Mouse (Mus musculus) heart, embryonic 12.5 days (tissue): Measurements from ENCODE around the gene Bnc1. TPM values are rescaled to one million over a fixed set of nuclear protein-coding genes. Genes with fewer than 3 reads are reported as not detected.
A peak's percentile ranks its signal among the peaks of the same experiment; 100 is the strongest.

Experiments used
- ATAC-seq: fragments of 200-750 bp; cut with Nextera tagmentation; 2 replicates; pipeline ENCODE4 v1.8.0; 2017; ENCODE audit warnings: moderate TSS enrichment, moderate library complexity; ENCODE audit not compliant: insufficient number of reproducible peaks, low FRiP score
- H3K27ac ChIP-seq: fragments of 300-500 bp; sonication (generic); 2 replicates; pipeline ENCODE4 v1.5.1; 2016; ENCODE audit warnings: mild to moderate bottlenecking, moderate library complexity; ENCODE audit not compliant: poor library complexity, severe bottlenecking
- H3K27me3 ChIP-seq: fragments of 300-500 bp; sonication (generic); replicated peaks from 2 replicates; pipeline ENCODE4 v1.6.1; 2016; ENCODE audit warnings: mild to moderate bottlenecking, moderate library complexity
- H3K36me3 ChIP-seq: fragments of 300-500 bp; sonication (generic); 2 replicates; pipeline ENCODE4 v1.6.1; 2016; ENCODE audit warnings: mild to moderate bottlenecking, moderate library complexity
- H3K4me1 ChIP-seq: fragments of 300-500 bp; sonication (generic); replicated peaks from 2 replicates; pipeline ENCODE4 v1.6.1; 2016; ENCODE audit warnings: mild to moderate bottlenecking
- H3K4me2 ChIP-seq: fragments of 300-500 bp; sonication (generic); 2 replicates; pipeline ENCODE4 v1.6.1; 2016; ENCODE audit warnings: mild to moderate bottlenecking, moderate library complexity
- H3K4me3 ChIP-seq: fragments of 300-500 bp; sonication (generic); 2 replicates; pipeline ENCODE4 v1.5.1; 2016; ENCODE audit warnings: mild to moderate bottlenecking
- H3K9ac ChIP-seq: fragments of 300-500 bp; sonication (generic); 2 replicates; pipeline ENCODE4 v1.6.1; 2016; ENCODE audit warnings: mild to moderate bottlenecking, moderate library complexity
- H3K9me3 ChIP-seq: fragments of 300-500 bp; sonication (generic); replicated peaks from 2 replicates; pipeline ENCODE4 v1.6.1; 2016; ENCODE audit warnings: mild to moderate bottlenecking, moderate library complexity
- WGBS: fragments of 180-500 bp; shearing (Covaris S2); methylation state at CpG from one replicate; pipeline ENCODE4 v1.1.7; 2016; 5-methylcytosine and 5-hydroxymethylcytosine counted together
- polyA plus RNA-seq: library from polyadenylated mRNA; unstranded; fragments of >200 nt; fragmentation: Nextera tagmentation; extraction: Ambion mirVana; gene quantifications from 2 replicates; pipeline ENCODE4 v1.2.1, GENCODE M21; 2016

Bnc1 gene
- polyA plus RNA-seq, 1 experiment from 2014 or later = 9.6 TPM

- 0 out of 2 replicates have a peak, but pooled peaks cover 9% of the 10 kb centered on the region for H3K27me3 ChIP-seq
- H3K27ac ChIP-seq = no peak overlapping the region
- WGBS = 52% methylated on average over 2 of the region's 2 CpGs
- H3K9ac ChIP-seq = no peak overlapping the region
- no peaks in the 10 kb centered on the region for H3K9me3 ChIP-seq
- no peak for ATAC-seq
- no peaks in the 10 kb centered on the region for H3K36me3 ChIP-seq
- H3K4me1 ChIP-seq = 0 out of 2 replicates have a peak, but pooled peaks cover 4% of the 10 kb centered on the region
- no peak overlapping the region for H3K4me2 ChIP-seq
- H3K4me3 ChIP-seq = no peak overlapping the region
These were observed 15.1 kb upstream of the Bnc1 start for GRCm38 (mm10) chr7:82007151-82007550.

DNA sequence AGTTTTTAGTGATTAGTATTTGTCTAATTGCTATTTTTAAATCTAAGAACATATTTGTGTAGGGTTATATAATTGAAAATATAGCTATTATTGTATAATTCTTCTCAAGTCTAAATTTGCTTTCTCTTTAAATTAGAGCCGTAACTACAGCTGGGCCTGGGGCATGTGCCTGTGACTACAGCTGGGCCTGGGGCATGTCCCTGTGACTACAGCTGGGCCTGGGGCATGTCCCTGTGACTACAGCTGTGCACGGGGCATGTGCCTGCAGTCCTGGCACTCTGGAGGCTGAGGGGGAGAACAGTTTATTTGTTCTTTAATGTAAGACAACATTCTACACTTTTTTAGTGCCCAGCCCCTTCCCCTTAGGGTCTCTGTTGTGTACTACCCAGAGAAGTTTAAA lies 12.1 kb upstream of the Bnc1 start:
- no peak overlapping the region for H3K4me2 ChIP-seq
- H3K9me3 ChIP-seq = no peaks in the 10 kb centered on the region
- 65% methylated on average over 2 of the region's 2 CpGs for WGBS
- H3K36me3 ChIP-seq = no peaks in the 10 kb centered on the region
- ATAC-seq = no peak
- H3K27me3 ChIP-seq = peaks cover 15% of the 10 kb centered on the region
- H3K4me1 ChIP-seq = no peaks in the 10 kb centered on the region
- H3K27ac ChIP-seq = no peak overlapping the region
- H3K4me3 ChIP-seq = no peak overlapping the region
- no peak overlapping the region for H3K9ac ChIP-seq

DNA sequence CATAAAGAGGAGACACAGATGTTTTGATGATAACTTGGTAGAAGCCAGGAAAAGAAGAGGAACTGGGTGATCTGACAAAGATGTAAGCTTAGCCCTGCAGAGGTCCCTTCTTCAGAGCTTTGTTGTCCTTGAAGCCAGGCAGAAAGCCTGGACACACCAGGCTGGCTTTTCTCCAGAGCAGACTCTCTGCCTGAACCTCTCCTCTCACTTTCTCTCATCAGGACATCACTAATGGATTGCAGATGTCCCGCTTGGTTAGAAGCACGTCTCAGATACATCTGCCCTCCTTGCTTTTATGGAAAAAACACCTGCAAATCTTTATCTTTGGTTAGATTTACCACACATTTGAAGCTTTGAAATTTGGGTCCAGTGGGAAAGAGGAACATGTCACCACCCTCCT lies 7.7 kb upstream of the Bnc1 start:
- Histone ChIP-seq H3K4me2 (no peak overlapping the region), H3K4me1 (no peaks in the 10 kb centered on the region; the same call in 1 of the 2 replicates), H3K9me3 (no peaks in the 10 kb centered on the region), H3K9ac (no peak overlapping the region), H3K27me3 (peaks cover 43% of the 10 kb centered on the region), H3K27ac (no peak overlapping the region), H3K36me3 (no peaks in the 10 kb centered on the region), H3K4me3 (no peak overlapping the region)
- no peak for ATAC-seq
- 41% methylated on average over 2 of the region's 2 CpGs for WGBS

DNA sequence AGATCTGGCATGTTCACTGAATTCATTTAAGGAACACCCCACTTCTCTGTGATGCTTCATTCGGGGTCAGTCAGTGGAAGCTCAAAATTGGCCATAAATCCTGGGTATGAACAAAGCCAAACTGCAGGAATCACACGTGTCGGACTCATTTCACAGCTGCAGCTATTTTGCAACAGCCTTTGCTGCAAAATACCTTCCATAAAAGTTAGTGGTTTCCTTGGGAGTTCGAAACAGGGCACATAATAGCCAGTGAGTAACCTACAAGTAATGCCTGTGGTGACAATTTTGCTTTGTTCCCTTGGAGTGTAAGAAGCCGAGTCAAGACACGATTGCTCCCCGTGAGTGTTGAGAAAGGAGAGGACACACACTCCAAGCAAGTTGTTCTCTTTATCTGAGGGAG lies 7.3 kb upstream of the Bnc1 start:
- WGBS = 70% methylated on average over 7 of the region's 7 CpGs
- ATAC-seq = no peak
- Histone ChIP-seq H3K27me3 (peaks cover 47% of the 10 kb centered on the region), H3K27ac (no peak overlapping the region), H3K36me3 (no peaks in the 10 kb centered on the region), H3K4me2 (no peak overlapping the region), H3K4me1 (no peaks in the 10 kb centered on the region; the same call in 1 of the 2 replicates), H3K9me3 (no peaks in the 10 kb centered on the region), H3K4me3 (no peak overlapping the region), H3K9ac (no peak overlapping the region)

- H3K4me2 ChIP-seq = no peak overlapping the region
- H3K9ac ChIP-seq = no peak overlapping the region
- H3K4me3 ChIP-seq = no peak overlapping the region
- H3K36me3 ChIP-seq = no peaks in the 10 kb centered on the region
- no peak overlapping the region for H3K27ac ChIP-seq
- WGBS = 10% methylated on average over 9 of the region's 9 CpGs
- H3K27me3 ChIP-seq = peaks cover 77% of the 10 kb centered on the region
- ATAC-seq = no peak
- H3K4me1 ChIP-seq = peaks cover 13% of the 10 kb centered on the region
- no peaks in the 10 kb centered on the region for H3K9me3 ChIP-seq
These were observed 3.9 kb upstream of the Bnc1 start for GRCm38 (mm10) chr7:81995975-81996374.

- Histone ChIP-seq H3K9ac (no peak overlapping the region), H3K9me3 (no peaks in the 10 kb centered on the region), H3K27ac (no peak overlapping the region), H3K36me3 (no peaks in the 10 kb centered on the region), H3K4me2 (no peak overlapping the region), H3K27me3 (peaks cover 78% of the 10 kb centered on the region), H3K4me3 (no peak overlapping the region), H3K4me1 (peaks cover 13% of the 10 kb centered on the region)
- 70% methylated on average over 6 of the region's 6 CpGs for WGBS
- ATAC-seq = no peak
These were observed 3.0 kb upstream of the Bnc1 start for GRCm38 (mm10) chr7:81995126-81995525.

GRCm38 (mm10) chr7:81993140-81993539 lies 1.0 kb upstream of the Bnc1 start:
- WGBS = 38% methylated on average over 7 of the region's 7 CpGs
- Histone ChIP-seq H3K9ac (no peak overlapping the region), H3K4me3 (peak overlapping the region; percentile 72; the same call in 1 of the 2 replicates), H3K4me2 (peak overlapping the region; percentile 99), H3K27ac (no peak overlapping the region), H3K27me3 (peaks cover 85% of the 10 kb centered on the region), H3K4me1 (peaks cover 13% of the 10 kb centered on the region), H3K36me3 (no peaks in the 10 kb centered on the region), H3K9me3 (no peaks in the 10 kb centered on the region)
- ATAC-seq = no peak

DNA sequence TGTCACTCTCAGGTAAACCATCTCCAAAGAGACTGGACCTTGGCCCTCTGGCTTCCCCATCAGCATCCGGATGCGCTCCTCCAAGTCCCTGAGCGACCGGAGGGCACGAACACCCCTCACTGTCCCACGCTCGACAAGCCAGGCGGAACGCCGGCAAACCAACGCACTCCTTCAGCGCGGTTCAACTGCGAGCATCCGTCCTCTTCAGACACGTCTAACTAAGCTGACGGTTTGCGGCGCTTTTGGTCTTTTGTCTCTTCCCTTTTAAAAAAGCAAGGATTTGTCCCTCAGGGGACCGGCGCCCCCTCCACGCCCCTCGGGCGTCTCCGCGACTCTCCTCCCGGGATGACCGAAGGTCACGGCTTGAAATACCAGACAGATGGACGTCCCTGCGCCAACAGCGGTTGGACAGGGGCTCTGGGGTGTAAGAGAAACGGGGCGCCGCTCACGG lies 456 bp downstream of the Bnc1 start:
- peak overlapping the region; percentile 67 for H3K9ac ChIP-seq
- H3K4me1 ChIP-seq = peaks cover 13% of the 10 kb centered on the region
- peak overlapping the region; percentile 99 for H3K4me2 ChIP-seq
- no peaks in the 10 kb centered on the region for H3K9me3 ChIP-seq
- 0 out of 2 replicates have a peak, but pooled peaks have one; percentile 45 for ATAC-seq
- no peaks in the 10 kb centered on the region for H3K36me3 ChIP-seq
- no peak overlapping the region for H3K27ac ChIP-seq
- WGBS = under 1% methylated on average over 36 of the region's 36 CpGs
- peak overlapping the region; percentile 72 for H3K4me3 ChIP-seq
- peaks cover 82% of the 10 kb centered on the region for H3K27me3 ChIP-seq

GRCm38 (mm10) chr7:81991116-81991515 lies 976 bp downstream of the Bnc1 start:
- Histone ChIP-seq H3K4me3 (peak overlapping the region; percentile 72), H3K36me3 (no peaks in the 10 kb centered on the region), H3K9me3 (no peaks in the 10 kb centered on the region), H3K27me3 (peaks cover 82% of the 10 kb centered on the region), H3K9ac (peak overlapping the region; percentile 67; the same call in 1 of the 2 replicates), H3K4me1 (peaks cover 13% of the 10 kb centered on the region), H3K27ac (no peak overlapping the region), H3K4me2 (peak overlapping the region; percentile 99)
- 3% methylated on average over 12 of the region's 12 CpGs for WGBS
- ATAC-seq = no peak

DNA sequence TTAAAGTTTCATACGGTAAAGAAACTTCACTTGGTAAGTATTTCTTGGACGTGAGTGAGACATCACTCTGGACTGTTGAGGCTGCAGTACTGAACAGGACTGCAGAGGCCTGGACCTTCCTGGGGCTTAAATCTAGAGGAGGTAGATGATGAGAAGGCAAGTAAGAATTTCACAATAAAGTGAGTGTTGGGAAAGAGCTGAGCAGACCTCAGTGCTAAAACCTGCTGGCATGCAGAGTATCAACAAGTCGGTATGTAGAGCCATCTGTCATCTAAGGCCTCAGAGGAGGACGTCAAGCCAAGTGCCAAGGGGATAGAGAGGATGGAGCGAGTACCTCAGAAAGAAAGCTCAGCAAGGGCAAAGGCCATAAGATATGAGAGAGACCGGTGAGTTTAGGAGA lies 8.4 kb downstream of the Bnc1 start:
- no peaks in the 10 kb centered on the region for H3K36me3 ChIP-seq
- H3K9ac ChIP-seq = no peak overlapping the region
- H3K4me2 ChIP-seq = no peak overlapping the region
- no peak overlapping the region for H3K27ac ChIP-seq
- H3K4me1 ChIP-seq = no peaks in the 10 kb centered on the region
- H3K27me3 ChIP-seq = peaks cover 24% of the 10 kb centered on the region
- WGBS = 65% methylated on average over 6 of the region's 6 CpGs
- no peak overlapping the region for H3K4me3 ChIP-seq
- no peak for ATAC-seq
- H3K9me3 ChIP-seq = no peaks in the 10 kb centered on the region

DNA sequence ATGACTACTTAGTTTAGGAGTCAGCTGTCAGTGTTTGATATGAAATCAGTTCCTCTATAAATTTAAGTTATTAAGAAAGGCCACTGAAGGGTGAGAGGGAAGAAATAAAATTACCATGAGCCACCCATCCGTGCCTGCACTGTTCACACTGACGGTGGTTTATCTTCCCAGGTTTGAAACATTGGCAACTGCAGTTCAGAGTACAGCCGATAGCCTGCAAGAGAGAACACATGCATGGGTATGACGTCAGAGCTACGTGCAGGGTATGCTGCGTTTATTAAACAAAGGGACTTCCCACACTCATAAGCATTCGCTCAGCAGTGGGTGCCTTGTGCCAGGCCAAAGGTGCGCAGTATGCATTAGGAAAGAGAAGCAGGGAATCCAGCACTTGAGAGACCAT lies 13.8 kb downstream of the Bnc1 start:
- H3K4me2 ChIP-seq = no peak overlapping the region
- no peak for ATAC-seq
- no peak overlapping the region for H3K9ac ChIP-seq
- no peak overlapping the region for H3K27ac ChIP-seq
- 74% methylated on average over 8 of the region's 8 CpGs for WGBS
- H3K36me3 ChIP-seq = no peaks in the 10 kb centered on the region
- no peak overlapping the region for H3K4me3 ChIP-seq
- no peaks in the 10 kb centered on the region; the same call in 1 of the 2 replicates for H3K27me3 ChIP-seq
- H3K9me3 ChIP-seq = no peaks in the 10 kb centered on the region
- H3K4me1 ChIP-seq = no peaks in the 10 kb centered on the region

DNA sequence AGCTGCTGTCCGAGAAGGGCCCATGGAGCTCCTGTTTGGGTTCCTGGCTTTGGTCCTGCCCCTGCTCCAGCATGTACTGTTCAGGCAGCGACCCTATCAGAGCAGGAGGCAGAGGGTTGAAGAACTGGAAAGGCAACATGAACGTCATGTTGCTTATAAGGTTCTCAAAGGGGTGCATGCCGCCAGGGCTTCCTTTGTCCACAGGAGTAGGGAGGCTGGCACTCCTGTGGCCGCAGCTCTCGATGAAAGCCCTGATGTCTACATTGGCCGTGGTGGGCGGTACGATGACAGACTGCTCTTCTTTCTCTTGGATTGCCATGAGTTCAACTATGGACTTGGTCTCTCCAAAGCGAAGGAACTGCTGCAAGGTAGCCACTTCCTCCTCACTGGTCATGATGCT lies 17.5 kb downstream of the Bnc1 start:
- Histone ChIP-seq H3K4me2 (no peak overlapping the region), H3K9ac (no peak overlapping the region), H3K4me3 (no peak overlapping the region), H3K27me3 (peaks cover 11% of the 10 kb centered on the region), H3K36me3 (no peaks in the 10 kb centered on the region), H3K4me1 (no peaks in the 10 kb centered on the region), H3K27ac (no peak overlapping the region), H3K9me3 (no peaks in the 10 kb centered on the region)
- no peak for ATAC-seq
- 85% methylated on average over 10 of the region's 10 CpGs for WGBS
